Mouse (Mus musculus) heart, embryonic 16.5 days (tissue): ENCODE data around the gene Sesn1. TPM values are rescaled to one million over a fixed set of nuclear protein-coding genes. Genes with fewer than 3 reads are reported as not detected.
A peak's percentile ranks its signal among the peaks of the same experiment; 100 is the strongest.

Experiments used
- ATAC-seq: fragments of 200-750 bp; cut with Nextera tagmentation; replicated peaks from 2 replicates; pipeline ENCODE4 v1.8.0; 2017; ENCODE audit warnings: moderate number of reproducible peaks; ENCODE audit not compliant: insufficient read depth, low FRiP score; ENCODE audit errors: extremely low read depth
- H3K27ac ChIP-seq: fragments of 300-500 bp; sonication (generic); 2 replicates; pipeline ENCODE4 v1.5.1; 2014; ENCODE audit warnings: mild to moderate bottlenecking, low read length, control low read depth, moderate library complexity
- H3K27me3 ChIP-seq: fragments of 300-500 bp; sonication (generic); 2 replicates; pipeline ENCODE4 v1.6.1; 2014; ENCODE audit warnings: low read length, mixed read lengths; ENCODE audit not compliant: control insufficient read depth, insufficient read depth
- H3K36me3 ChIP-seq: fragments of 300-500 bp; sonication (generic); 2 replicates; pipeline ENCODE4 v1.6.1; 2014; ENCODE audit not compliant: control insufficient read depth, insufficient read depth
- H3K4me1 ChIP-seq: fragments of 300-500 bp; sonication (generic); 2 replicates; pipeline ENCODE4 v1.6.1; 2014; ENCODE audit warnings: low read length, mixed read lengths; ENCODE audit not compliant: control insufficient read depth, insufficient read depth
- H3K4me2 ChIP-seq: fragments of 300-500 bp; sonication (generic); 2 replicates; pipeline ENCODE4 v1.6.1; 2014; ENCODE audit warnings: low read depth, mild to moderate bottlenecking, control low read depth, low read length
- H3K4me3 ChIP-seq: fragments of 300-500 bp; sonication (generic); 2 replicates; pipeline ENCODE4 v1.5.1; 2014; ENCODE audit warnings: mild to moderate bottlenecking, control low read depth, low read length
- H3K9ac ChIP-seq: fragments of 300-500 bp; sonication (generic); 2 replicates; pipeline ENCODE4 v1.6.1; 2014; ENCODE audit warnings: low read length, control low read depth
- H3K9me3 ChIP-seq: fragments of 300-500 bp; sonication (generic); replicated peaks from 2 replicates; pipeline ENCODE4 v1.6.1; 2016; ENCODE audit warnings: low read length; ENCODE audit not compliant: control insufficient read depth
- WGBS: fragments of 180-500 bp; shearing (Covaris S2); extraction: QIAGEN DNeasy Blood & Tissue Kit; methylation state at CpG from one replicate; pipeline ENCODE4 v1.1.7; 2014; 5-methylcytosine and 5-hydroxymethylcytosine counted together
- polyA plus RNA-seq: library from polyadenylated mRNA; unstranded; fragments of >200 nt; fragmentation: Nextera tagmentation; extraction: Ambion mirVana; gene quantifications from 2 replicates; pipeline ENCODE4 v1.2.1, GENCODE M21; 2015

The Sesn1 gene
- polyA plus RNA-seq, 1 experiment from 2014 or later: 45.2 TPM

DNA sequence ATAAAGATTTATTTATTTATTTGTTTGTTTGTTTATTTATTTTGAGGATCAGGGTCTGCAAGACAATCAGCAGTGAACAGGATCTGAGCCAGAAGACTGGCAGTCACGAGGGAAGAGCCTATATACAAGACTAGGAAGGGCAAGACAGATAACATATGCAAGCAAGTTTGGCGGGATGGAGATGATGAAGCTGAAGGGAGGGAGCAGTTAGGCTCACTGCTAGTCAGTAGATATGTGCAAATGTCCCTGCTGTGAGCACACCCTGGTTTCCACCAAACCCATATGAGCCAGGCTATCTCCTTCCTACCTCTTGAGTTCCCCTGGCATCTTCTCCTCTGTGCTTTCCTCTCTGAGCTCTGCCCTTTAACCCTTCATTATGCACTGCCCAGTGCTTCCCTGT lies 61.8 kb downstream of the Sesn1 start:
- Histone ChIP-seq H3K9me3 (no peaks in the 10 kb centered on the region), H3K4me2 (no peak overlapping the region), H3K27ac (no peak overlapping the region), H3K36me3 (no peaks in the 10 kb centered on the region), H3K4me1 (peaks cover 2% of the 10 kb centered on the region; the same call in 1 of the 2 replicates), H3K4me3 (no peak overlapping the region), H3K9ac (no peak overlapping the region), H3K27me3 (no peaks in the 10 kb centered on the region)
- ATAC-seq: no peak
- WGBS: 54% methylated on average over 2 of the region's 2 CpGs

DNA sequence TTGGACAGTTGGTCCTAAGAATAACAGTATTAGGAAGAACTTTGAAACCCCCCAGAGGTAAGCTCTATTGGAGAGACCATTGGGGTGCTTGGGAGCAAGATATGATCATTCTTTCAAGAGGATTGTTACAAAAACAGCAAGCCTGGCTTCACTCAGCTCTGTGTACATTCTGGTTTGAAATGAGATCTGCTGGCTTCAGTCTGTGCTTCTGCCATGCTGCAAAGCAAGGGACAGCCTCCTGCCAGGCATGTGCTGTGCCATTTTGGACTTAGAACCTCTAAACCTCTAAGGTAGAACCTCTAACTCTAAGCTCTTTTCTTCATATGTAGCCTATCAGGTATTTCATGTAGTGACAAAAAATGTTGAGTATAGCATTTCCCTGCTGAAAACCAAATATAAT lies 65.9 kb downstream of the Sesn1 start:
- Histone ChIP-seq H3K27ac (no peak overlapping the region), H3K4me2 (no peak overlapping the region)

DNA sequence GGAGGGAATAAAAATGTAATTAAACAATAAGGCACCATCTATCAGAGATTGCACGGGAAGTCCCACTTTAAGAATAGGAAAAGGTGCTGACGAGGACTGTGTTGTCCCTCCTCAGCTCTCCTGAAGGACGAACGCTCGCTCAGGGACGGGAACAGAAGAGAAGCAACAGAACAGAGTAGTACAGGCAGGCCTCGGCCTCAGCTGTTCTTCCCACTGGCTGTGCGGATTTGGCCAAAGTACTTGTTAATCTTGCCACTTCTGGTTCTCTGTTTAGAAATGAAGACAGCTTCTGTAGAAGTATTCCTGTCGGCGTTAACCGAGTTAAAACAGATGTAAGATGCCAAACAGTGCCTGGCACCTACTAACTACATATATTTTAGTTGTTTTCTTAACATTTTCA lies 68.6 kb downstream of the Sesn1 start:
- Histone ChIP-seq H3K27ac (0 out of 2 replicates have a peak overlapping the region, but pooled peaks have one; percentile 14), H3K27me3 (no peaks in the 10 kb centered on the region), H3K4me1 (peaks cover 19% of the 10 kb centered on the region), H3K36me3 (no peaks in the 10 kb centered on the region), H3K4me3 (no peak overlapping the region), H3K9ac (no peak overlapping the region), H3K4me2 (no peak overlapping the region), H3K9me3 (no peaks in the 10 kb centered on the region)
- no peak for ATAC-seq
- WGBS: 57% methylated on average over 11 of the region's 11 CpGs

More for the DNA sequence above, 65.9 kb downstream of the Sesn1 start:
- H3K36me3 ChIP-seq: no peaks in the 10 kb centered on the region
- H3K9me3 ChIP-seq: no peaks in the 10 kb centered on the region
- peaks cover 6% of the 10 kb centered on the region; the same call in 1 of the 2 replicates for H3K4me1 ChIP-seq
- no peaks in the 10 kb centered on the region for H3K27me3 ChIP-seq
- H3K9ac ChIP-seq: no peak overlapping the region
- no peak overlapping the region for H3K4me3 ChIP-seq
- no peak for ATAC-seq

GRCm38 (mm10) chr10:41879675-41880074 lies 69.9 kb downstream of the Sesn1 start:
- H3K4me1 ChIP-seq: peaks cover 22% of the 10 kb centered on the region
- no peaks in the 10 kb centered on the region for H3K27me3 ChIP-seq

GRCm38 (mm10) chr10:41880206-41880605 lies 70.5 kb downstream of the Sesn1 start:
- Histone ChIP-seq H3K27ac (no peak overlapping the region), H3K9ac (no peak overlapping the region), H3K4me3 (no peak overlapping the region), H3K27me3 (no peaks in the 10 kb centered on the region), H3K36me3 (no peaks in the 10 kb centered on the region), H3K4me1 (peaks cover 22% of the 10 kb centered on the region), H3K9me3 (no peaks in the 10 kb centered on the region), H3K4me2 (no peak overlapping the region)
- 52% methylated on average over 4 of the region's 4 CpGs for WGBS
- ATAC-seq: no peak

More at GRCm38 (mm10) chr10:41879675-41880074, 69.9 kb downstream of the Sesn1 start:
- no peak overlapping the region for H3K4me3 ChIP-seq
- no peaks in the 10 kb centered on the region for H3K9me3 ChIP-seq
- WGBS: 81% methylated on average over 1 of the region's 1 CpGs
- H3K36me3 ChIP-seq: no peaks in the 10 kb centered on the region
- ATAC-seq: no peak
- no peak overlapping the region for H3K4me2 ChIP-seq
- no peak overlapping the region for H3K9ac ChIP-seq
- H3K27ac ChIP-seq: no peak overlapping the region

GRCm38 (mm10) chr10:41880777-41881176 lies 71.0 kb downstream of the Sesn1 start:
- Histone ChIP-seq H3K36me3 (no peaks in the 10 kb centered on the region), H3K27ac (no peak overlapping the region), H3K4me1 (peaks cover 22% of the 10 kb centered on the region), H3K4me2 (no peak overlapping the region), H3K9me3 (no peaks in the 10 kb centered on the region), H3K27me3 (no peaks in the 10 kb centered on the region), H3K4me3 (no peak overlapping the region), H3K9ac (no peak overlapping the region)
- no peak for ATAC-seq
- WGBS: 28% methylated on average over 1 of the region's 1 CpGs

- Histone ChIP-seq H3K4me1 (peaks cover 23% of the 10 kb centered on the region), H3K27ac (peak overlapping the region; percentile 7)
- WGBS: 41% methylated on average over 4 of the region's 4 CpGs
These were observed 71.7 kb downstream of the Sesn1 start for GRCm38 (mm10) chr10:41881438-41881837.

GRCm38 (mm10) chr10:41883741-41884575 lies 74.2 kb downstream of the Sesn1 start:
- Histone ChIP-seq H3K4me3 (no peak overlapping the region), H3K9ac (0 out of 2 replicates have a peak overlapping the region, but pooled peaks have one; percentile 3), H3K27me3 (no peaks in the 10 kb centered on the region), H3K27ac (peak overlapping the region; percentile 53), H3K4me2 (no peak overlapping the region), H3K9me3 (no peaks in the 10 kb centered on the region), H3K4me1 (peaks cover 31% of the 10 kb centered on the region), H3K36me3 (no peaks in the 10 kb centered on the region)
- ATAC-seq: no peak
- 51% methylated on average over 8 of the region's 8 CpGs for WGBS

More at GRCm38 (mm10) chr10:41881438-41881837, 71.7 kb downstream of the Sesn1 start:
- Histone ChIP-seq H3K36me3 (no peaks in the 10 kb centered on the region), H3K4me2 (no peak overlapping the region), H3K4me3 (no peak overlapping the region), H3K9me3 (no peaks in the 10 kb centered on the region), H3K27me3 (no peaks in the 10 kb centered on the region), H3K9ac (no peak overlapping the region)
- no peak for ATAC-seq

- no peaks in the 10 kb centered on the region for H3K9me3 ChIP-seq
- 1% methylated on average over 62 of the region's 65 CpGs for WGBS
- peak overlapping the region; percentile 96 for H3K9ac ChIP-seq
These were observed 77.5 kb downstream of the Sesn1 start for GRCm38 (mm10) chr10:41887080-41887821.

More at GRCm38 (mm10) chr10:41887080-41887821, 77.5 kb downstream of the Sesn1 start:
- H3K4me2 ChIP-seq: peak overlapping the region; percentile 88
- H3K27me3 ChIP-seq: no peaks in the 10 kb centered on the region
- peak overlapping the region; percentile 84 for H3K4me3 ChIP-seq
- peak; percentile 98 for ATAC-seq
- H3K36me3 ChIP-seq: no peaks in the 10 kb centered on the region
- peak overlapping the region; percentile 99 for H3K27ac ChIP-seq
- H3K4me1 ChIP-seq: peaks cover 26% of the 10 kb centered on the region
